Mouse (Mus musculus): ENCODE data around the gene Crlf3.

DNA sequence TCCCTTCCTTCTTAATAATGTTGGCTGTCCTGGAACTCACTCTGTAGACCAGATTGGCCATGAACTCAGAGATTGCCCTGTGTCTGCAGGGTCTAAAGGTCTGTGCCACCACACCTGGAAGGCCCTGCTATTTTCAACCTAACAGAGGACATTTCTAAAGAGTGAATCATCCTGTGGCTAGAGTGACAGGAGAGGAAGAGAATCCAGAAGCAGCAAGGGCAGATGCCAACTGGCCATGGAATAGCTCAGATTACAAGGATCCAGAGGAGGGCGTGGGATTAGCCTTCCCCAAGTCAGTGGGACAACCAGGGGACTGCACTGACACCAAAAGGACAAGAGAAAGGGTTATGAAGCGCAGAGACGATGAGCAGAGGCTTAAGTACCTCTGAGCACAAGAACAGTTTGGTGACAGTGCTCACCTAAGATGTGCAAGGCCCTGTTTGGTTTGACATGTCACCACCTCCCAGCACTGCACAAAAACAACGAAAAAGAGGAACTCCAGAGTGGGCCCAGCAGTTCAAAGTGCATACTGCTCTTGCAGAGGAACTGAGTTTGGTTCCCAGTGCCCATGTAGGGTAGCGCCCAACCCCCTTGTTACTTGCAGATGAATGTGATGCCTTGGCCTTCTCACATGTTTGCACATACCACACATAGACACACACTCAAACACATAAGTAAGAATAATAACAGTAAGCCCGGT is 4.7 kb upstream of the Crlf3 start:
- TF ChIP-seq POLR2A (IDR thresholded peaks at IDR 0.05; ENCODE audit: low read depth, low read length) (no peak), CTCF (conservative IDR thresholded peaks at IDR 0.05 in 1 of 2, IDR thresholded peaks at IDR 0.05 in 1 of 2; ENCODE audit: low read depth in 2 of 2, low read length in 2 of 2) (no peak), ZKSCAN1 (IDR thresholded peaks at IDR 0.05; ENCODE audit: borderline replicate concordance, low read depth, low read length) (no peak), E2F4 (IDR thresholded peaks at IDR 0.05; ENCODE audit: insufficient replicate concordance, low read depth, low read length) (no peak), ZC3H11A (IDR thresholded peaks at IDR 0.05; ENCODE audit: low read depth, low read length) (no peak), CHD2 (IDR thresholded peaks at IDR 0.05; ENCODE audit: low read length) (no peak), NELFE (IDR thresholded peaks at IDR 0.05; ENCODE audit: low read depth, low read length) (no peak), USF2 (conservative IDR thresholded peaks at IDR 0.05; ENCODE audit: low read depth, low read length) (no peak), MAZ (IDR thresholded peaks at IDR 0.05; ENCODE audit: low read depth, low read length) (no peak), TCF12 (IDR thresholded peaks at IDR 0.05; ENCODE audit: low read depth, low read length) (no peak), MAX (IDR thresholded peaks at IDR 0.05; ENCODE audit: low read length) (no peak), USF1 (IDR thresholded peaks at IDR 0.05; ENCODE audit: low read depth, low read length) (no peak), ETS1 (conservative IDR thresholded peaks at IDR 0.05; ENCODE audit: low read depth, low read length) (no peak), ZMIZ1 (IDR thresholded peaks at IDR 0.05; ENCODE audit: low read depth, low read length) (no peak)

All from CH12.LX (cell line).